In genomic region chr11:82399621-82400020, GRCm38 (mm10) we compare ENCODE assay signal across 7 mouse cellular contexts. TPM values are rescaled to one million over a fixed set of nuclear protein-coding genes. Genes with fewer than 3 reads are reported as not detected.
DNase-seq lines count a peak whose midpoint lies in the region; ATAC-seq and TF ChIP-seq lines count a peak whose summit lies in the region.

No protein-coding gene starts in this region.

- TF ChIP-seq CTCF in cortical plate, adult 2 months (IDR thresholded peaks at IDR 0.05; ENCODE audit: extremely low read depth, insufficient read depth, low read length): peak; percentile 42

- H3K4me2 ChIP-seq in hindbrain, embryonic 16.5 days (ENCODE audit: low read length): no peak overlapping the region

- no peaks in the 10 kb centered on the region for H3K9me3 ChIP-seq in hindbrain, embryonic 10.5 days
- H3K9me3 ChIP-seq in hindbrain, embryonic 16.5 days (ENCODE audit: control insufficient read depth, low read length): no peaks in the 10 kb centered on the region

- no peak for TF ChIP-seq POLR2A in cortical plate, adult 2 months (IDR thresholded peaks at IDR 0.05; ENCODE audit: extremely low read depth, insufficient read depth, low read length)

- peaks cover 95% of the 10 kb centered on the region for H3K27me3 ChIP-seq in hindbrain, embryonic 10.5 days (ENCODE audit: insufficient read depth, poor library complexity, severe bottlenecking)
- H3K27me3 ChIP-seq in hindbrain, embryonic 16.5 days (replicated peaks; ENCODE audit: control insufficient read depth, insufficient read depth, low read length): no peaks in the 10 kb centered on the region; the same call in 1 of the 2 replicates

- H3K9ac ChIP-seq in hindbrain, embryonic 16.5 days (ENCODE audit: low read depth, low read length): no peak overlapping the region

- WGBS in hindbrain, embryonic 10.5 days: 10% methylated on average over 3 of the region's 3 CpGs
- WGBS in hindbrain, embryonic 16.5 days: 14% methylated on average over 3 of the region's 3 CpGs

- DNase-seq in hindbrain, embryonic 10.5 days (ENCODE audit: low spot score): peak; percentile 41
- peak; percentile 27 for DNase-seq in urinary bladder, postnatal 14 days (ENCODE audit: low spot score)
- DNase-seq in urinary bladder, adult 18-20 months (ENCODE audit: low spot score in 2 of 2): no peak
- DNase-seq in spleen, postnatal 36 days (ENCODE audit: low spot score in 2 of 2): peak; percentile 25 to 29
- DNase-seq in ovary, postnatal 10 days (ENCODE audit: low spot score): no peak

- H3K4me1 ChIP-seq in hindbrain, embryonic 10.5 days (replicated peaks): peaks cover 23% of the 10 kb centered on the region; the same call in 1 of the 2 replicates
- H3K4me1 ChIP-seq in hindbrain, embryonic 16.5 days (ENCODE audit: control insufficient read depth, insufficient read depth, low read depth, low read length): no peaks in the 10 kb centered on the region
- no peaks in the 10 kb centered on the region for H3K4me1 ChIP-seq in cortical plate, adult 2 months (ENCODE audit: control insufficient read depth, insufficient read depth, low read length)

- H3K27ac ChIP-seq in hindbrain, embryonic 10.5 days: no peak overlapping the region
- H3K27ac ChIP-seq in hindbrain, embryonic 16.5 days (ENCODE audit: low read depth, low read length): no peak overlapping the region
- no peak overlapping the region for H3K27ac ChIP-seq in cortical plate, adult 2 months (ENCODE audit: insufficient read depth, low read length)

- no peaks in the 10 kb centered on the region for H3K36me3 ChIP-seq in hindbrain, embryonic 10.5 days
- no peaks in the 10 kb centered on the region for H3K36me3 ChIP-seq in hindbrain, embryonic 16.5 days (ENCODE audit: control insufficient read depth, insufficient read depth, low read length)

- no peak for ATAC-seq in hindbrain, embryonic 16.5 days

- no peak overlapping the region for H3K4me3 ChIP-seq in hindbrain, embryonic 10.5 days
- no peak overlapping the region for H3K4me3 ChIP-seq in hindbrain, embryonic 16.5 days (ENCODE audit: low read length)
- H3K4me3 ChIP-seq in cortical plate, adult 2 months (ENCODE audit: insufficient read depth, low read length): no peak overlapping the region

RNA-seq across cellular contexts. Expression of gene Tmem132e, which starts 10.9 kb away (rescaled TPM):
- 1.4 and 1.7 TPM in 2 replicates for polyA plus RNA-seq in hindbrain, embryonic 10.5 days (2016; fragmentation: Nextera tagmentation; extraction: Ambion mirVana)
- 2.9 and 3.3 TPM in 2 replicates for polyA plus RNA-seq in hindbrain, embryonic 16.5 days (2015; fragmentation: Nextera tagmentation; extraction: Ambion mirVana)
- polyA plus RNA-seq in cortical plate, adult 2 months (2012; rRNA removed): 7.5 and 10.3 TPM in 2 replicates

Comparison
In these comparisons a context has a peak if more than half of its experiments do, and no peak if none do; other contexts are left out.
1. DNase-seq: peak in hindbrain, embryonic 10.5 days (single experiment), urinary bladder, postnatal 14 days (single experiment) and spleen, postnatal 36 days (2 of 2); none in urinary bladder, adult 18-20 months (0 of 2) and ovary, postnatal 10 days (single experiment).